Comparison of ENCODE assay signal across 1 mouse cellular context in the genomic region with DNA sequence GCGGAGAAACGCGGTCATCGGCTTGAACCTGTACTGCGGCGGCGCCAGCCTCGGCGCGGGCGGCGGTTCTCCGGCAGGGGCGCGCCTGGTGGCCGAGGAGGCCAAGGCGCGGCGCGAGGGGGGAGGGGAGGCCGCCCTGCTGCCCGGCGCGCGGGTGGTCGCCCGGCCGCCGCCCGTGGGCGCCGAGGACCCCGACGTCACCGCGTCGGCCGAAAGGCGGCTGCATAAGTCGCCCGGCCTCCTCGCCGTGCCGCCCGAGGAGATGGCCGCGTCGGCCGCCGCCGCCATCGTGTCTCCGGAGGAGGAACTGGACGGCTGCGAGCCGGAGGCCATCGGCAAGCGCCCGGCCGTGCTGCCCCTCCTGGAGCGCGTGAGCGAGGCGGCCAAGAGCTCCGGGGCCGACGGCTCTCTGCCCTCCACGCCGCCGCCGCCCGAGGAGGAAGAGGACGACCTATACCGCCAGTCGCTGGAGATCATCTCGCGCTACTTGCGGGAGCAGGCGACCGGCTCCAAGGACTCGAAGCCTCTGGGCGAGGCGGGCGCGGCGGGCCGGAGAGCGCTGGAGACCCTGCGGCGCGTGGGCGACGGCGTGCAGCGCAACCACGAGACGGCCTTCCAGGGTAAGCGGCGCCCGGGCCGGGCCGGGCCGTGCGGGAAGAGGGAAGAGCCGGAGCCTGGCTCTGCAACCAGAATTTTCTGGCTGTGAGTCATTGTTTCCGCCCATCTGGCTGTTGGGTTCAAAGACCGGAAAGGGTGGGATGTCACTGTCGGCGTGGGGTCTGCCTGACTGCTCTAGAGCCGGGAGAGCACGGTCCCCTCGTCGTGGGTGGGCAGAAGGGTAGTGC.
TF ChIP-seq lines count a peak whose summit lies in the region.

No protein-coding gene starts in this region.

TF ChIP-seq in myocyte, 11 proteins besides CTCF, POLR2A, EP300 and RAD21:
- TF ChIP-seq MYOG (IDR thresholded peaks at IDR 0.05; ENCODE audit: control insufficient read depth in 1 of 3, insufficient read depth in 1 of 3, insufficient read length in 2 of 3, low read depth in 2 of 3) (peak in 1 of 3 experiments; percentile 17), SRF (IDR thresholded peaks at IDR 0.05; ENCODE audit: control insufficient read depth, insufficient read length, low read depth) (no peak), REST (IDR thresholded peaks at IDR 0.05; ENCODE audit: insufficient read depth, insufficient read length) (no peak), E2F4 (IDR thresholded peaks at IDR 0.05; ENCODE audit: insufficient read depth) (no peak), MYOD1 (IDR thresholded peaks at IDR 0.05; ENCODE audit: control insufficient read depth in 1 of 3, insufficient read length in 2 of 3, low read depth in 2 of 3) (no peak), TCF3 (IDR thresholded peaks at IDR 0.05; ENCODE audit: insufficient read length, low read depth) (no peak), POLR2AphosphoS2 (IDR thresholded peaks at IDR 0.05; ENCODE audit: insufficient read length, low read depth) (peak; percentile 19)
